Mouse (Mus musculus) CD4-positive helper T cell, adult 2 months (primary cell): Measurements from ENCODE around the gene Crygd.

Experiments
- DNase-seq: peaks from one replicate; pipeline ENCODE4 v3.0.0-alpha.2; 2012; ENCODE audit warnings: low read depth, missing footprints, low spot score

The Crygd gene

DNA sequence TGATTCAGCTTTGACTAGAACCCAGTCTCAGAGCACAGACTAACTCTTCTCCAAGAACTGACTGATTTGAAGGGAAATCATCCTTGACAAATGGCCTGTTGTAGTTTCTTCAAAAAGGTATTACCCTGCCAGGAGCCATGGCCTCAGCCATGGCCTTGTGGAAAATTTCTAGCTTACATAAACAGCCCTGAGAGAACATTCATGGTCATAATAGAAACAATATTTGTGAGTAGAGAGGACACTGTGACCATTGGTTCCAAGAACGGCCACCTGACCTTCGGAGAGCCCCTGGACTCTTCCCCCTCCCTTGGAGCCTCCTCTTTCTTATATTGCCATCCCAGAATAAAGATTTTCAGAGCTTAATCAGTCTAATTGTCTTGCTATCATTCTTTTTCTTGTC lies 19.8 kb downstream of the Crygd start:
- DNase-seq, result no peak

- DNase-seq, result no peak
Observed at GRCm38 (mm10) chr1:65041837-65042236, 21.4 kb downstream of the Crygd start.

DNA sequence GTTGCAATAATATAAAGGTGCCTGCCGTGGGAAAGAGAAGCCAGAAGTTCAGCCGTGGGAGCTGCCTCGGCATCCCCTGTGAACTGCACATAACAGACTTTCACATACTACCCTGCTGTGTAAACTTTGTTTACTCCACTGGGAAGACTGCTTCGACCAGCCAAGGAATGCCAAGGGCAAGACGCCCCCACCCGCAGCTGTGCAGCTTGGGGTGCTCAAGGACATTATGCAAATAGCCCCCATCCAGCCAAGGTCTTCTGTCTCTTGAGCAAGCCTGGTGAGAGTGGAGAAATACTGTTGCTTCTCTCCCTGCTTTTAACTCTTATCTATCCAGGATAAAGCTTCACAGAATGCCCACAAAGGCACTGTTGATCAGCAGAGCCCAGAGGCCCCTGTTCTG lies 22.4 kb downstream of the Crygd start:
- no peak for DNase-seq

- no peak for DNase-seq
Observed at GRCm38 (mm10) chr1:65039679-65040078, 23.6 kb downstream of the Crygd start.

- DNase-seq, result no peak
Observed at GRCm38 (mm10) chr1:65037542-65037941, 25.7 kb downstream of the Crygd start.

DNA sequence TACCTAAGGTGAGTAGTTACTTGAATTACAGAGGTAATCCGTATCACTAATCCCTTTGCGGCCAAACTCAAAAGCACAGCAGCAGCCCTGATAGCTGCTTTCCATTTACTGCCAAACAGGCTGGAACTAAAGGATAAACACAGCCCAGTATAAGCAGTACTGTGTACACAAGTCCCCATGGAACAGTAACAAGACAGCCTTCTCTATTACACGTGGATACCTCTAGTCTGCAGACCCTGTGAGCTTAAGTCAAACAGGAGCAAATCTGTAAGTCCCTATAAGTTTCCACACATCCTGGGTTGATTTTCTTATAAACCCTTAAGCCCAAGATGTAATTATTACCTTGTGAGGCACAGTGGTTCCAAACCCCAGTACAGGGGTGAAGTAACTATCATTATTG lies 27.7 kb downstream of the Crygd start:
- DNase-seq, result no peak

DNA sequence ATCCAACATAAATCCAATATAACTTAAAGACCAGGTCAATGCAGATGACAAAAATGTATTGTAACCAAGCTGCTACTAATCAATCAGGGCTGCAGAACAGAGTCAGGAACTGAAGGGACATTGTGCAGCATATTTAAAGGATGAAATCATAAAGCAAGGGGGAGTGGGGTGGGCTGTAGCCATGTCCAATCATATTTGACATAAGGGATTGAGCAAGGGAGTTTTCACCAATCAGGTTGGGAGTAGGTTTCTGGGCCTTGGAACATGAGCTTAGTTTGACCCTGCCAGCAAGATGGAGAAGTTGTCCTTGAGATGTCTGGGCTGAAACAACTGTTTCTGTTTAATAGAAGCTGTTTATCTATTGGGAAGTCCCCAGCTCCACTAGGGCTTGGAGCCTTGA lies 30.6 kb downstream of the Crygd start, which contains the start of gene Akr1cl:
Gene Akr1cl (minus strand): TSS at position 119 of the 400 bp plus-strand sequence.
- no peak for DNase-seq

GRCm38 (mm10) chr1:65028206-65028605 lies 35.0 kb downstream of the Crygd start:
- DNase-seq, result no peak

GRCm38 (mm10) chr1:65012726-65013125 lies 50.5 kb downstream of the Crygd start:
- no peak for DNase-seq
